Mouse (Mus musculus) urinary bladder, adult 2 months (tissue): ENCODE measurements around the gene Zfp667. TPM values are rescaled to one million over a fixed set of nuclear protein-coding genes. Genes with fewer than 3 reads are reported as not detected.
"Not testable (repeated sequence)": the region's sequence is repeated elsewhere in the genome, so short reads cannot be mapped to it uniquely, and the experiment has no call there.

ENCODE experiments used
- DNase-seq: peaks from one replicate; pipeline ENCODE4 v3.0.0; 2022; ENCODE audit warnings: low spot score
- polyA plus RNA-seq: library from polyadenylated mRNA; depleted of rRNA; stranded (reverse); fragments of >200 nt; gene quantifications from 2 replicates; pipeline ENCODE4 v1.2.3, GENCODE M21; 2012; rRNA removed

The Zfp667 gene
- 8.9 and 9.4 TPM in 2 replicates for polyA plus RNA-seq

DNA sequence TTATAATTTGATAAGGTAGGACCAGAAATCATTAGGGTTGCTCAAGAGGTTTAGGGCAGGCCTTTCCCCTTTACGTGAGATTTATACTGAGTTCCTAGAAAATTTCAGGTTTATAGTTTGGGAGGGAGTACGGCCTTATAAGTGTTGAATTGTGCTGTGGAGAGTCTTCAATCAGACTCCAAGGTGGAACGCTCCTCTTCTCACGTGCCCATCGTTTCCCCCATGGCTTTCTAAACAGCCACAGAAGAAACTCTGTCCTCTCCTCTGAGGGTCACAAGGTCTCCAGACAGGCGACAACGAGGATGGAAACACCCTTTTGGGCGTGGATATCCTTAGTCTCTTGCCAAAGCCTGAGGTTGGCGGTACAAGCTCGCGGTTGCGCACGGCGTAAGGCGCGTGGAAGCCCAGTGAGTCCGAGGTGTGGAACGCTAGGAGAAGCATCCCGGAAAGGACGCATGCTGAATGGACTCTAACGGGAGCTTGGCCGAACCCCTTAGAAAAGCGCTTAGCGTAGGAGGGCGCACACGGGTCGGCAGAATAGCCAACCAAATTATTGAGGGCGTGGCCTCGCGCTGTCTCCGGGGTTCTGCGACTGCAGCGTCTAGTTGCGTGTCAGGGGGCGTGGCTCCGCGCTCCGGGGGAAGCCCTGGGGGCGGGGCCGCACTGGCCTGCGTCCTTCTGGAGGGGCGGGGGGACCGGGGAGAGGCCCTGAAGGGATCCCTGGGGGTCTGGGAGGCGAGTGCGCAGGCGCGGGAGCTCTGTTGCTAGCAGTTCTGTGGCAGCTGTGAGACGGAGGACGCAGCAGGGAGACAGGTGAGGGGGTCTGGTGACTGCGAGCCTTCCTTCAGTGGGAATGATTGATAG, at the start of gene Zfp667:
Gene Zfp667 (plus strand): TSS at position 738 of the 864 bp plus-strand sequence.
- DNase-seq: peak; percentile 87

DNA sequence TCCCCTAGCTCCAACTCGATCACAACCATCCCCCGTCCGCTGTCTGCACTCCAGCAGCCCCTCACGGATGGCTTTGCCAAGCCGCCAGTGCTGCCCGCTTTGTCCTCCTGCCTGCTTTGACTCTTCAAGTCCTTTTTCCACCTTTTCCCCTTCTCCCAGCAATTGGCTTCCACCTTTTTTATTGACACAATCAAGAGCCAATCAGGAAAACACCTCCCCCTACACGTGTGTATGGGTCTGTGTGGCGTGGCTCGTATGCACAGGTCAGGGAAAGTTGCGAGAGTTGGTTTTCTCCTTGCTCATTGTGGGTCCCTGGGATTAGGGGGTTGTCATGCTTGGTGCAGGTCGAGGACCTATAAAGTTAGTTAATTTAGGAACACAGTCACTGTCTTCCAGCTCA, 46.6 kb upstream of the Zfp667 start:
- no peak for DNase-seq

DNA sequence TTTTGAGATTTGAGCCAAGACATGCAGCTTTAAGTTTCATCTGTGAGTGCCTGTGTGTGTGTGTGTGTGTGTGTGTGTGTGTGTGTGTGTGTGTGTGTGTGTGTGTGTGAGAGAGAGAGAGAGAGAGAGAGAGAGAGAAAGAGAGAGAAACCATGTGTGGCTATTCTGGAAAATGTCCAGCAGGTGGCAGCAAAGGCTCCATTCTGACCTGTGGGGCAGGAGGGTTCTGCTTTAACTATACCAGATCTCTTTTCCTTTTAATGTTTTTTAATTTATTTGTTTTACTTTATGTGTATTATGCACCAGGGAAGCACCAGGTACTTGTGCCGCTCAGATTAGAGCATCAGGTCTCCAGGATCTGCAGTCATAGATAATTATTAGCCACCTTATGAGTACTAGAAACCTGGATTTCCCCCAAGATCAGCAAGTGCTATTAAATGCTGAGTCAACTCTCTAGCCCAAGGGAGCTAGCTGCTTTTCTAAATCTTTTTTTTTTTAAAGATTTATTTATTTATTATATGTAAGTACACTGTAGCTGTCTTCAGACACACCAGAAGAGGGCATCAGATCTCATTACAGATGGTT, 45.4 kb upstream of the Zfp667 start:
- DNase-seq: not testable (repeated sequence)

DNA sequence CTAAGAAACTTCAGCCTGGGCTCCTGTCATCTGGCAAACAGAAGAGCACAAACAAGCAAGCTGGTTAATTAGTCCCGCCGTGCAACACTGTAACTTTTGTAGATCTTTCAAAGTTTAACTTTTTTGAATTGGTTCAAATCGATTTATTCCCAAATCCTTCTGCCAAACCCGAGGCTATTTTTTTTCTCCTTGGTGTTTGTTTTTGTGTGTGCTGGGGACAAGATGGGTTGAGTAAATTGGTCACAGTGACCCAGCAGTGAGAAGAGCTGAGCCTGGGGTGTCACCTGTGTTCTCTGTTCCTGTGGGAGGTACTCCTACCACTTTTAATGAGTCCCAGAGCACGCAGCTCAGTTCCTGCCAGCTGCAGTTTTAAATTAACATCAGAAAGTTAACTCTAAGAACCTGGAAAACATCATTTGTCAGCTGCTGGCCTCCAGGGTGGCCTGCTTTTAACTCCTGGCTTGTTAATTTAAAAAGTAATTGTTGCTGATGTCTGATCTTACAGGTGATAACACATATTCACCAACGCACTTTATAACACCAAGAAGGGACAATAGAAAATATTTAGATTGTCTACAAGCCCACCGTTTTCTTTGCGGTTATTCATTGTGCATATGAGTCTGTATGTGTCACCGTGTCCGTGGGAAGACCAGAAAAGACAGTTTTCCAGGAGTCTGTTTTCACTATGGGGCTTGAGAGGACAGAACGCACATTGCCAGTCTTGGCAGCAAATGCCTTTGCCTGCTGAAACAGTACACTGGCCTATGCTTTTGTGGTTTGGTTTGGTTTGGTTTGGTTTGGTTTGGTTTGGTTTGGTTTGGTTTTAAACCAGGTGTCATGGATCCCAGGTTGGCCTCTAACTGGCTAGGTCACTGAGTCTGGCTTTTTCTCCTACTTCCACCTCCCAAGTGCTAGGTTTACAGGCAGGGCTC, 41.8 kb upstream of the Zfp667 start:
- DNase-seq: no peak

DNA sequence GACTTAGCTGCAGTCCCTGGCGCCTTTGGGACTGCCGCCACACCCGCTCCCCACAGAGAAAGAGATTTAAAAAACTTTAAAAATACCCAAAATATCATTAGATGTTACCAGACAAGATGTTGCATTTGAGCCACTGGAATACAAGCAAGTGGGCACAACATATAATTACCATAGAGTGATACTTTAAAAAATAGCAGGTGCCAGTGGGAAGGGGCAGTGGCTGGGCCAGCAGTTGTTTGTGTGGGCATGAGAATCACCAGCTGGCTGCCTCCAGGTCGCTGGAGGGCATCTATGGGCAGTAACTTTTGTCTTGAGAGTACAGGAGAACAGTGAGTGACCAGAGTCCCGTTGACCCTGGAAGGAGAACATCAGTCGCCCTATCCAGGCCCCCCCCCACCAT, 34.0 kb upstream of the Zfp667 start, which contains the start of gene Epp13:
Gene Epp13 (plus strand): TSS at position 301 of the 400 bp plus-strand sequence.
- no peak for DNase-seq

DNA sequence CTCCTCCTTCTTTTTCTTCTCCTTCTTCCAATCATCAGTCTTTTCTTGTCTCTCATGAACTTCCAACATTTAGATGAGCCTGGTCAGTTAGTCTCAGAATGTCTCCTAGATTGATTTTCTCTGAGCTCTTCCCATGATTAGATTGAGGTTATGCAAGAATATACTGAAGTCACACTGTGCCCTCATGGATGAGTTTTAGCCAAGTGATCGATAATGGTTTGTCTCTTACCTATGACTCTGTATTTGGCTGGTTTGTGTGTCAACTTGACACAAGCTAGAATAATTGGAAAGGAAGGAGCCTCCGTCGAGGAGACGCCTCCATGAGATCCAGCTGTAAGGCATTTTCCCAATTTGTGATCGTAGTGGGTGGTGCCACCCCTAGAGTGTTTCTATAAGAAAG, 31.9 kb upstream of the Zfp667 start:
- no peak for DNase-seq

DNA sequence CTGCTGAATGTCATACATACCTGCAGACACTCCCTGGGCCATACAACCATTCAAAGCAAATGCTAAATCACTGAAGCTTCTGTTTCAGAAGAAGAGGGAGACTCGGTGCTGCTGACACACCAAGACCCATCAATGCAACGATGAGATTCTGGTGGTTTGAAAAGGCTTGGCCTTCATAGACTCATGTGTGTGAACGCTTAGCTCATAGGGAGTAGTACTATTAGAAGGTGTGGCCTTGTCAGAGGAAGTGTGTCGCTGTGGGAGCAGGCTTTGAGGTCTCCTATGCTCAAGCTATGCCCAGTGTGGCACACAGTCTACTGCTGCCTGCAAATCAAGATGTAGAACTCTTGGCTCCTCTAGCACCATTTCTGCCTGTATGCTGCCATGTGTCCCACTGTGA, 29.0 kb upstream of the Zfp667 start:
- no peak for DNase-seq

DNA sequence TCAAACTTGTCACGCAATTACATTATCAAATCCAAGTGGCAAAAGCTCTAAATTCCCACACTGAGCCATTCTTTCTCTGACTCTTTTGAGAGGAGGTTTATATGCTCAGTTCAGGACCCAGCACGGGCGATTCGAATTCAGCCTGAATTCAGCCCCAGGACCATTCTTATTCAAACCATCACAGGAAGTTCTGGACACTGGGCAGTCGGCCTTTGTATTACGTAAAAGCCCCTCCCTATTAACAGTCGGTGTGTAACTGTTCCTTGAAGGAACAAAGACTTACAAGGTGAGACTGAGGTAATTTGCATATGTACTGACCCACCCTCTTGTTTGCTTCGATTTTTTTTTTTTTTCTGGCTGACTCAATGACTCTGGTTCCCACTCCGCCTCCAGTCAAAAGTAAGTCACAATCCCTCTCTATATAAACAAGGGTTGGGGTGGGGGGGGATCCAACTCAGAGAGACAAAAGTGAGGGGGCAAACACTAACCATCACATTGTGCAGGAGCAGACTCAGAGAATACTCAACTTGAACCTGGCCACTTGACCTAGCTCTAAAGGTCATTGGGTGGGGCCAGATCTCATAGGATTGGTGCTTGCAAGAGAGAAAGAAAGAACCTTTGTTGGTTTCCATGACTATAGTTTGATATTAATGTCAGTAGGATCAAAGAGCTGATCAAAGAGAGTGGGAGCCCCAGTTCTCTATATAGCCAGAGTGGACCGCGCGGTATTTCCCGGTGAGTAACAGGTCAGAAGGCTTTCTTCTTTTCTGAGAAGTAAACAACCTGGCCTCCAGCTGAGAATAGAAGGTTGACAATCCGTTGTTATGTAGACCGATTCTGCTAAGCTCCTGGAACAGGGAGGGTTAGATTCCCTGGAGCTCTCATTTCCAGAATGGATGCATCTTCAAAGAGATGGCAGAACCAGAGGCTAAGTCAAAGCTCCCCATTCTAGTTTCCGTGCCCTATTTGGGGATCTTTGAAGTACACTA, 27.9 kb upstream of the Zfp667 start:
- no peak for DNase-seq

DNA sequence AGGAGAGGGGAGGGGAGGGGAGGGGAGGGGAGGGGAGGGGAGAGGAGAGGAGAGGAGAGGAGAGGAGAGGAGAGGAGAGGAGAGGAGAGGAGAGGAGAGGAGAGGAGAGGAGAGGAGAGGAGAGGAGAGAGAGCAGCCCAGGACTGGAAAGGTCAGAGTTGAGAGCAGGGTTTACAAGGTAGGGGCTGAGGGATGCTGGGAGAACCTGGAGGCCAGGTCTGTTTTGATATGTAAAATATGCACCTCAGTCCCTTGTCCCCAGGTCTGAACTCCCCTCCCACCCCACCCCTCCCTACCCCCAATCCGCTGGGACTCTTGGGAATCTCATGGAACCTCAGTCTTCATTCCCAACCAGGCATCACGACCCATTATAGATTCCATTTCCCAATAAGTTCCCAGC, 26.4 kb upstream of the Zfp667 start:
- DNase-seq: not testable (repeated sequence)

DNA sequence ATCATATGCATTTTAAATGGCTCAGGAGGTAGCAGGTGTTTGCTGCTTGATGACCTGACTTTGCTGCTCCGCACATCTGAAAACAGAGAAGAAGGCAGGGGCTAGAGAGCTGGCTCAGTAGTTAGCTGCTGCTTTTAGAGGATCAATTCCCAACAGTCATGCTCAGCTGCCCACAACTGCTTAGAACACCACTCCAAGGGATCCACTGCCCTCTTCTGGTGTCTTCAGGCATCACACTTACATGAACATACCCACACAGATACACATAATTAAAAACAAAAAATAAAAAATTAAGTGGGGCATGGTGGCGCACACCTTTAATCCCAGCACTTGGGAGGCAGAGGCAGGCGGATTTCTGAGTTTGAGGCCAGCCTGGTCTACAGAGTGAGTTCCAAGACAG, 24.3 kb upstream of the Zfp667 start:
- DNase-seq: no peak

DNA sequence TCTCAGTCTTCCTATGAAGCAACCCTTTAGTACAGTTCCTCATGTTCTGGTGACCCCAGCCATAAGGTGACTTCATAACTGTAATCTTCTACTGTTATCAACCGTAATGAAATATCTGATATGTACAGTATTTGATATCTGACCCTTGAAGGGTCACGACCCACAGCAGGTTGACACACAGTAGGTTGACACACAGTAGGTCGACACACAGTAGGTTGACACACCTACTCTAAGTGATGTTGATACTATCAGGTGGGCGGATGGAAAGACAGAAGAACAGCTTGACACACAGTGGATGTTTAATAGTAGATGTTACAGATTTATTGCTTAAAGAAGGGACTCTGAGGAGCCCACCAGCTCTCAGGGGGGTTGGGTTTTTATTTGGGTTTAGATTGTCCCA, 23.4 kb upstream of the Zfp667 start:
- DNase-seq: no peak

DNA sequence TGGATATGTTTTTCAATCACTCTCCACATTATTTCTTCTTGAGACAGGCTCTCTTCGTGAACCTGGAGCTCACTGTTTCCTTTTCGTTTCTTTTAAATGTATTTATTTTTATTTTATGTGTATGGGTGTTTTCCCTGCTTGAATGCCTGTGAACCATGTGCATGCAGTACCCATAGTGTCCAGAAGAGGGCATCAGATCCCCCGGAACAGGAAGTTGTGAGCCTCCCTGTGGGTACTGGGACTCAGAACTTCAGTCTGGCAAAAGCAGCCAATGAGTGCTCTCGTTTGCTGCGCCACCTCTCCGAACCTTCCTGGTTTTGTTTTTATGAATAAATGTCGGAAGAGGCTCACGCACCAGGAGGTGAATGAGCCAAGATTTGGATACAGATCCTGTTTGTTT, 20.7 kb upstream of the Zfp667 start:
- no peak for DNase-seq

DNA sequence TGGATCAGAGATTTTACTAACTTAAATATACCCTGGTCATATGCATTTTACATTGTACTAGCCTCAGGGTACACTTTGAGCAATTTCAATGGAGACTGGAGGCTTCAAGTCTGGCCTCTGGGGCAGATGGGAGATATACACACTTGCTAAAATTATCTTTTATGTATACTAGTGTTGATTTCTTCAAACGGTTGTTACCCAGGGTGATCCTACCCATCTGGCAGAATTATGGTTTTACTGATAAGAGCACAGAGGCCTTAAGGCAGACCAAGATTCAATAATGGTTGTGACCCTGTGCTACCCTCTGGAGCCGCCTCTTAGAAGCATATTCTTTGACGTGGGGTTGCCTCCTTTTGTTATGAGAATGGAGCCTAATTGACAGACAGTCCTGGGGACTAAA, 8.5 kb upstream of the Zfp667 start:
- no peak for DNase-seq

DNA sequence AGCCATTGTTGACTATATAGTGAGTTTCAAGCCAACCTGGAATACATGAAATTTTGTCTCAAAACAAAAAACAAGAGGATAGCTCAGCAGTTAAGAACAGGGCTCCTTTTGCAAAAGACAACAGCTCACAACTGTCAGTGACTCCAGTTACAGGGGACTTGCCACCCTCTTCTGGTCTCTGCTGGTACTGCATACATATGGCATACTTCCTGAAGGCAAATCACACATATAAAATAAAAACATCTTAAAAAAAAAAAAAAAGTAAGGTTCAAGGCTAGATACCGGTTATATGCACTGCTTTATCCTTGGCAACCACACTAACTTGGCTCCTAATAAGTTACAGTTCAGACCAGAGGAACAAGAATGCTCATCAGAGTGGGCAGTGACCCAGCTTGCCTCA, 3.6 kb upstream of the Zfp667 start:
- DNase-seq: no peak

DNA sequence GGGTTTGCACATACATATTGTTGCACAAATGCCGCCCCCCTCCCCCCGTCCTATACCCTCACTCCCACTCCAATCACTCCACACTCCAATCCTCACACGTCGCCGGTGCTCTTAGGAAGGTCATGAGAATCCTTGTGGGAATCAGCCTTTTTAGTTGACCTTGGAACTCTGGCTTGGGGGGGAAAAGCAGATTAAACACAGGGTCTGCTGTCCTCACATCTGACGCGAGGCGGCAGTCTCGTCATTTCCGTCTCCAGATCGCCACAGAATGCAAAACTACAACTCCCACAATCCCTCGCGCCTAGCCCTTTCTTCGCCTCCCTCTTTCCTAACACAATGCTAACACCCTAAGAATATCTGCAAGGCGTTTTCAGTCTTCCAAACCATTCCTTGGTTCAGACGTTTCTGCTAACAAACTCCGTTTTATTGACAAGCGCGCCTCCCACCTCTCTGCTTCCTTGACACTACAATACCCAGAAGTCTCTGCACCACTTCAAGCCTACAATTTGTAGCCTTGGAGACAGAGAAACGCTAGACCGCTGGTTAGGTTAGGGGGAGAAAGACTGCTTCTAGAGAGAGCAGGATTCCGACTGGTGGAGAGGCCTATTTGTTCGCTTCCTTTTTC, 2.8 kb upstream of the Zfp667 start:
- DNase-seq: peak; percentile 40

DNA sequence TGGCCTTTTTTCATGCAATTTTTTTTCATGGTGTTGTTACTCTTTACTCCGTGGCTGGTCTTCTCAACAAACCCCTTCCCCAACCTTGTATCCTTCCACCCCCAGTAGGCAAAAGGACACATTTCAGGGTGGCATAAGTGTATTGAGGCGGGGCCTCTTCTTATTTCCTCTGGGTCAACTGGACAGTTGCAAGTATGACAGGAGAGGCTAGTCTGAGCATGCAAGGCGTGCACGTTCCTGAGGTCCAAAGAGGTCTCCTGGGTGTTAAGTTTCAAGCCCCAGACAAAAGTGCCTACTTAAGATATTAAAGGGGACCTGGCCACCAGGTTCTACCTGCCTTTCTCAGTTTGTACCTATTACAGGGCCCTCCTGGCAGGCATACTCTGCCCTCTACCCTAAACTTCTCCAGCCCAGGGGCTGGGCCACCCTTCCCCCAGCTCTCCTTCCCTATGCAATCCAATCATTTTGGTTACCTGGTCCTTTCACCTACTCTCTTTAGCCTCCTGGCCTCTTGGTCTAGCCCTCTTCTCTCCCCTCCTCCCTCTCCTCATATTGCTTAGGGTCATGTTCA, 1.9 kb upstream of the Zfp667 start:
- DNase-seq: no peak

DNA sequence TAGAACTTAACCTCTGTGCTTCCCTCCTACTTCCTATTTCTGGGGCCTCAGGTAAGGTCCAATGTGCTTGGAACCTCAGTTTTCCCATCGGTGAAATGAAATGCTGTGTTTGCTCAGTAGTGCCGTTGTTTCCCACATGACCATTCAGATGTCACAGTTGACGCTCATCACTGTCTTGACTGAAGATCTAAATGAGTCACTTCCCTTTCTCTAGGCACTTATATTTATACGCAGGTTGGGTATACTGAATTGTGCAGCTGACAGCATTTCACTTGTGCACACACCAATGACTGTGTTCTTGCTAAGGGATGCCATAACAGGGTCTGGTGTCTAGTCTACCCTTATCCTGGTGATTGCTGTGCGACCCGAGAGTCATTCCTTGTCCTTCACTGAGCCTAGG, 1.0 kb upstream of the Zfp667 start:
- DNase-seq: no peak

DNA sequence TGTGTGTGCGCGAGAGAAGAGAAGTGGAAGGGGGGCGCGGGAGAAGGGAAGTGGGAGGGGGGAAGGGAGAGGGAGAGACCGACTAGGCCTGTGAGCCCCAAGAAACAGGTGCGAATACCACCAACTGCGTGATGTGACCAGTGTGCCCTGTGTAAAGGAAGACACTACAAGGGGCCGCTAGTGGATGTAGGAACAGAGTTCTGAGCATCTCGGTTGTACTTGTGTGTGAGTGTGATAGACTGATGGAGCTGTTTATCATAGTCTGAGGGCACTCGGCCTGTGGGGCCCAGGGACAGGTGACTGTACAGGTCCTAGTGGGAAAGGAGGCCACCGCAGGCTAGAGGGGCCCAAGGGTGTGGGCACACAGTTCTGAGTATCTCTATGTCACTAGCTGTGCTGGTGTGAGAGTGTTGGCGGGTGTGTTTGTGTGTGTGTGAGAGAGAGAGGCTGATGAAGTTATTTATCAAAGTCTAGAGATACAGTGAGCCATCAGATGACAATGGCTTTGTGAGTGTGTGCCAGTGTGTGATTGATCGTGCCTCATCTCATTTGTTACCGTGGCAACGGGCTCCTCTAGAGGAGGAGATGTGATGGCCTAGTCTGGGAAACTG, 647 bp downstream of the Zfp667 start:
- DNase-seq: no peak

DNA sequence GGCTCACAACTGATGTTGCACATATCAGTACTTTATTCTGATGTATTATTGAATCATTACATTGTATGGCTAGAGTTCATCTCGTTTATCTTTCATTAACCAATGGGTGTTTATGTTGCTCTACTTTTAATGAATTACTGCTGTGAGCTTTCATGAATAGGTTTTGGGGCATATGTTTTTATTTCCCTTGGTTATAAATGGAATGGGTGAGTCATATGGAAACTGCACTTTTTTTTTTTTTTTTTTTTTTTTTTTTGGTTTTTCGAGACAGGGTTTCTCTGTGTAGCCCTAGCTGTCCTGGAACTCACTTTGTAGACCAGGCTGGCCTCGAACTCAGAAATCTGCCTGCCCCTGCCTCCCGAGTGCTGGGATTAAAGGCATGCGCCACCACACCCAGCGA, 4.7 kb downstream of the Zfp667 start:
- not testable (repeated sequence) for DNase-seq

DNA sequence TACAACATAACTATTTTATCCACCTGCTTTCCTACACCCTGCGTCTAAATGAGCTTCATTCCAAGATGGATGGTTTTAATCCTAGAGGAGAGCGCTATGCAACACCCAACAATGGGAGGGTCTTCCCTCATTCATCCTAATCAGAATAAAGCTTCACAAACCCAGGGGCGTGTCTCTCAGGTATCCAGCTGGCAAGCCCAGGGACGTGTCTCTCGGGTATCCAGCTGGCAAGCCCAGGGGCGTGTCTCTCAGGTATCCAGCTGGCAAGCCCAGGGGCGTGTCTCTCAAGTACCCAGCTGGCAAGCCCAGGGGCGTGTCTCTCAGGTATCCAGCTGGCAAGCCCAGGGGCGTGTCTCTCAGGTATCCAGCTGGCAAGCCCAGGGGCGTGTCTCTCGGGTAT, 14.4 kb downstream of the Zfp667 start:
- DNase-seq: not testable (repeated sequence)
